Mouse (Mus musculus): ENCODE results near the gene 4930578G10Rik. TPM values are rescaled to one million over a fixed set of nuclear protein-coding genes. Genes with fewer than 3 reads are reported as not detected.
"Not testable (repeated sequence)": the region's sequence is repeated elsewhere in the genome, so short reads cannot be mapped to it uniquely, and the experiment has no call there.

4930578G10Rik gene
- 0.38 TPM in 1 of 2 replicates, not detected in the other for polyA plus RNA-seq (2014; fragmentation: Nextera tagmentation; extraction: Ambion mirVana)

DNA sequence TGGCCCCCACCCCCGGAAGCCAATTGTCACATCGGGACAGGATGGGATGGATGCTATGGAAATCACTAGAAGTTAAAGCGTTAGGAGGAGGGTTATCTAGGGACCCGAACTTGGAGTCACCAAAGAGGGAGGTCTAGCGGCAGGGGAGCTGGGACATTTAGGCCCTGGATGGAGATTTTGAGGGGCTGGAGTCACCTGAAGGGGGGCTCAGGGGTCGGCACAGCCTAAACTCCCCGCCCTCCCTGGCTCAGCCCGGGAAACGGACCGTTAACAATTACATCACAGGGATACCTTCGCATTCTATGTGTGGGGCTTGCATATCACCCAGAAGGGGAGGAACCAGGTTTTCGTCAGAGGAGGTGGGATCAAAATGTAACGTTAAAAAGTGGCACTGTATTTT lies at the start of gene 4930578G10Rik:
TSS of gene 4930578G10Rik (plus strand) at position 301 of the 400 bp plus-strand sequence.
- not testable (repeated sequence) for H3K4me1 ChIP-seq (ENCODE audit: control insufficient read depth in 2 of 2, insufficient read depth in 2 of 2, low read length in 2 of 2); H3K4me2 ChIP-seq (ENCODE audit: low read length); ATAC-seq (ENCODE audit: insufficient number of reproducible peaks, insufficient read depth, low FRiP score, low read depth); H3K36me3 ChIP-seq (ENCODE audit: control insufficient read depth, insufficient read depth, low read length); H3K27ac ChIP-seq (replicated peaks in 1 of 2; ENCODE audit: control insufficient read depth in 1 of 2, insufficient read depth in 1 of 2, low read depth in 2 of 2, low read length in 2 of 2); H3K27me3 ChIP-seq (ENCODE audit: control insufficient read depth, insufficient read depth, low read length); H3K9ac ChIP-seq (ENCODE audit: low read length); H3K9me3 ChIP-seq (ENCODE audit: control insufficient read depth, low read length); H3K4me3 ChIP-seq (ENCODE audit: control insufficient read depth in 1 of 2, insufficient read depth in 1 of 2, low read depth in 1 of 2, low read length in 2 of 2)
- no CpG with 5 or more reads among the region's 13 CpGs for WGBS

DNA sequence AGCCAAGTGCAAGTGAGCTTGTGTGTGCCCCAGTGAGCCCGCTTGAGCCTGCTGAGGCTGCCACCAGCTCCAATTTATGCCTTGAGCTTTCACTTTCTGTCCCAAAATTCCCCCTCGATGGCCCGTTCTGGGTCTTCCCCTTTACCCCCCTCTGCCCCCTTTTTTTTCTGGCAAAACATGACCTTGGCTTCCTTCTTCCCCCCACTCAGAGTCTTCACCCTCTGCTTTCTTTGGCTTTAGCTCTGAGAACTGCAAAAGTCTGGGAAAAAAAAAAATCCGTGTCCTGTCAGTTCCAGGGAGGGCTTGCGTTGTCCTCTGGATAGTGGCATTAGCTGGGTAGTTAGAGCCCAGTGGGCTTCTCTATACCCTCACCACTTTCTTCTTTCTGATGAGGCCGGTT lies 21.1 kb downstream of the 4930578G10Rik start, which contains the start of gene Ccl19:
TSS of gene Ccl19 (minus strand) at position 101 of the 400 bp plus-strand sequence.
- H3K9me3 ChIP-seq (ENCODE audit: control insufficient read depth, low read length); H3K4me1 ChIP-seq (ENCODE audit: control insufficient read depth in 2 of 2, insufficient read depth in 2 of 2, low read length in 2 of 2); H3K4me2 ChIP-seq (ENCODE audit: low read length); H3K27ac ChIP-seq (replicated peaks in 1 of 2; ENCODE audit: control insufficient read depth in 1 of 2, insufficient read depth in 1 of 2, low read depth in 2 of 2, low read length in 2 of 2); H3K9ac ChIP-seq (ENCODE audit: low read length); H3K36me3 ChIP-seq (ENCODE audit: control insufficient read depth, insufficient read depth, low read length); H3K27me3 ChIP-seq (ENCODE audit: control insufficient read depth, insufficient read depth, low read length); ATAC-seq (ENCODE audit: insufficient number of reproducible peaks, insufficient read depth, low FRiP score, low read depth); H3K4me3 ChIP-seq (ENCODE audit: control insufficient read depth in 1 of 2, insufficient read depth in 1 of 2, low read depth in 1 of 2, low read length in 2 of 2): not testable (repeated sequence)
- no CpG with 5 or more reads among the region's 6 CpGs for WGBS

DNA sequence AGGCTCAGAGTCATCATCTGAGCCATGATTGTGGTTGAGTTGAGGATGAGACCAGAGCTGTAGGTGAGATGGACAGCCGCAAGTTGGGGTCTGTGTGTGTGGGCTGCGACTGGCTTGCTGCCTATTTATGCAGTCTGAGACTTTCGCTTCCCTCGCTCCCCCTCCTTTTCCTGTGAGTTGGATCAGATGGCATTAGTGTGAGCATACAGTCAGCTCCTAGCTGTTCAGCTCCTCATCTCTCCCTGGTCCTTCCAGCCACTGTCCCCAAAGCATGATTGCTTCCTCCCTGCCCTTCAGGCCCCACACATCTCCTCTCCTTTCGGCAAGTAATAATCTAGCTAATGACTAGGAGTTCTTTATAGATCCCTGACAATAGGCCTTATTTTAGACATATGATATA lies 38.5 kb downstream of the 4930578G10Rik start, which contains the start of gene Ccl21a:
TSS of gene Ccl21a (minus strand) at position 101 of the 400 bp plus-strand sequence.
- not testable (repeated sequence) for H3K4me2 ChIP-seq (ENCODE audit: low read length); H3K27me3 ChIP-seq (ENCODE audit: control insufficient read depth, insufficient read depth, low read length); H3K9me3 ChIP-seq (ENCODE audit: control insufficient read depth, low read length); H3K4me3 ChIP-seq (ENCODE audit: control insufficient read depth in 1 of 2, insufficient read depth in 1 of 2, low read depth in 1 of 2, low read length in 2 of 2); ATAC-seq (ENCODE audit: insufficient number of reproducible peaks, insufficient read depth, low FRiP score, low read depth); H3K4me1 ChIP-seq (ENCODE audit: control insufficient read depth in 2 of 2, insufficient read depth in 2 of 2, low read length in 2 of 2); H3K9ac ChIP-seq (ENCODE audit: low read length); H3K36me3 ChIP-seq (ENCODE audit: control insufficient read depth, insufficient read depth, low read length); H3K27ac ChIP-seq (replicated peaks in 1 of 2; ENCODE audit: control insufficient read depth in 1 of 2, insufficient read depth in 1 of 2, low read depth in 2 of 2, low read length in 2 of 2)
- no CpG with 5 or more reads among the region's 5 CpGs for WGBS

DNA sequence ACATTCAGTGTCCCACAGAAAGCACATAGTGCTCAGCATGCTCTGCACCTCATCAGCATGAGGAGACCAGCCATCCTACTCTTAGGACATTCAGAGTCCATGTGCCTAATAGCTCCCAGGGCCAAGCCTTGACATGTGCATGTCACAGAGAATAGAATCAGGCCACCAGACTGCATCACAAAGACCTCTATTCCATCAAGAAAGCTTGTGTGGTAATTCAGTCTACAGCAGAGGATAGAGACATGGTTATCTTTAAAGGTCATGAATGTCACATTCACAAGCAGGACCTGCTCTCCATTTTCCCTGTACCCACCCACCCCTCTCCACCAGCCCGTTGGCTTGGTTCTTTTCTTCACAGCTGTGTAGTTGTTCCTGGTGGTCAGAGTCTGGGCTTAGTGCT lies 118.4 kb downstream of the 4930578G10Rik start, which contains the start of gene Fam205a1:
TSS of gene Fam205a1 (minus strand) at position 101 of the 400 bp plus-strand sequence.
- ATAC-seq (ENCODE audit: insufficient number of reproducible peaks, insufficient read depth, low FRiP score, low read depth); H3K36me3 ChIP-seq (ENCODE audit: control insufficient read depth, insufficient read depth, low read length); H3K4me1 ChIP-seq (ENCODE audit: control insufficient read depth in 2 of 2, insufficient read depth in 2 of 2, low read length in 2 of 2); H3K9me3 ChIP-seq (ENCODE audit: control insufficient read depth, low read length); H3K4me2 ChIP-seq (ENCODE audit: low read length); H3K9ac ChIP-seq (ENCODE audit: low read length); H3K4me3 ChIP-seq (ENCODE audit: control insufficient read depth in 1 of 2, insufficient read depth in 1 of 2, low read depth in 1 of 2, low read length in 2 of 2); H3K27ac ChIP-seq (replicated peaks in 1 of 2; ENCODE audit: control insufficient read depth in 1 of 2, insufficient read depth in 1 of 2, low read depth in 2 of 2, low read length in 2 of 2); H3K27me3 ChIP-seq (ENCODE audit: control insufficient read depth, insufficient read depth, low read length): not testable (repeated sequence)
- 43% methylated on average over 1 of the region's 1 CpGs for WGBS

DNA sequence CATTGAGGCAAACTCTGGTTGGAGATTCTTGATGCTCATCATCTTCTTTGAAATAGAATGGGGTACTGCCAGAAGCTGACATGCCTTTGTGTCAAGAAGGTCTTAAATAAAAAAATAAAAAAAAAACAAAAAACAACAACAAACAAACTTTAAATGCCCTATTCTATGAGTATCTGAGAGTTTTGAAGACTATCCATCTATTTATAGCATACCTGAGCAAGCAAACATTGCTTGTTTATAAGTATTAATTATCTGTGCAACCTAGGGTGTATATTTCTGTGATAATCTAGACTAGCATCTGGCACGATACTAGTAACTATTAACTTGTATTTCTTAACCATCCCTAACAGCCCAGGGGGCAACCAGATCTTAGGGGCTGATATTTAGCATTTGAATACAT lies 121.3 kb downstream of the 4930578G10Rik start, which contains the start of gene Gm12394:
TSS of gene Gm12394 (minus strand) at position 101 of the 400 bp plus-strand sequence.
- not testable (repeated sequence) for H3K4me3 ChIP-seq (ENCODE audit: control insufficient read depth in 1 of 2, insufficient read depth in 1 of 2, low read depth in 1 of 2, low read length in 2 of 2); H3K9me3 ChIP-seq (ENCODE audit: control insufficient read depth, low read length); ATAC-seq (ENCODE audit: insufficient number of reproducible peaks, insufficient read depth, low FRiP score, low read depth); H3K27ac ChIP-seq (replicated peaks in 1 of 2; ENCODE audit: control insufficient read depth in 1 of 2, insufficient read depth in 1 of 2, low read depth in 2 of 2, low read length in 2 of 2); H3K9ac ChIP-seq (ENCODE audit: low read length); H3K4me1 ChIP-seq (ENCODE audit: control insufficient read depth in 2 of 2, insufficient read depth in 2 of 2, low read length in 2 of 2); H3K4me2 ChIP-seq (ENCODE audit: low read length); H3K36me3 ChIP-seq (ENCODE audit: control insufficient read depth, insufficient read depth, low read length); H3K27me3 ChIP-seq (ENCODE audit: control insufficient read depth, insufficient read depth, low read length)
- WGBS = 63% methylated on average over 1 of the region's 1 CpGs

DNA sequence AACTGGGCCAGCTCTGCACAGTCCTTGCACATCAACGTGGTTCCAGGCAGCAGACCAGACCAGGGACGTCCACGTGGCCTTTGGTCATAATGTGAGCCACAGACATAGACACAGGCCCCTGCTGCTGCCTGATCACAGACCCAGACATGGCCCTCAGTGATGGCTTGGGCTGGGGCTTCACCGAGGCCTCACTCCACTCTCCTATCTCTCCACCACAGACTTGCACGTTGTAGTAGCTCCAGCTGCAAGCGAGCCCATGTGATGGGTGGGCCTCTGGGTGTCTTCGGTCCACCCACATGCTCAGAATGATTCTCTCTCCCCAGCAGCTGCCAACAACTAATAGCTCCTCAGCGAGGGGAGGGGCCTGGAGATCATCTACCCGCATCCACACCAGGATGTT lies 125.1 kb downstream of the 4930578G10Rik start:
- not testable (repeated sequence) for H3K4me3 ChIP-seq (ENCODE audit: control insufficient read depth in 1 of 2, insufficient read depth in 1 of 2, low read depth in 1 of 2, low read length in 2 of 2); H3K9me3 ChIP-seq (ENCODE audit: control insufficient read depth, low read length); H3K9ac ChIP-seq (ENCODE audit: low read length); H3K27ac ChIP-seq (replicated peaks in 1 of 2; ENCODE audit: control insufficient read depth in 1 of 2, insufficient read depth in 1 of 2, low read depth in 2 of 2, low read length in 2 of 2); ATAC-seq (ENCODE audit: insufficient number of reproducible peaks, insufficient read depth, low FRiP score, low read depth); H3K27me3 ChIP-seq (ENCODE audit: control insufficient read depth, insufficient read depth, low read length); H3K4me2 ChIP-seq (ENCODE audit: low read length); H3K36me3 ChIP-seq (ENCODE audit: control insufficient read depth, insufficient read depth, low read length); H3K4me1 ChIP-seq (ENCODE audit: control insufficient read depth in 2 of 2, insufficient read depth in 2 of 2, low read length in 2 of 2)
- 75% methylated on average over 9 of the region's 9 CpGs for WGBS

DNA sequence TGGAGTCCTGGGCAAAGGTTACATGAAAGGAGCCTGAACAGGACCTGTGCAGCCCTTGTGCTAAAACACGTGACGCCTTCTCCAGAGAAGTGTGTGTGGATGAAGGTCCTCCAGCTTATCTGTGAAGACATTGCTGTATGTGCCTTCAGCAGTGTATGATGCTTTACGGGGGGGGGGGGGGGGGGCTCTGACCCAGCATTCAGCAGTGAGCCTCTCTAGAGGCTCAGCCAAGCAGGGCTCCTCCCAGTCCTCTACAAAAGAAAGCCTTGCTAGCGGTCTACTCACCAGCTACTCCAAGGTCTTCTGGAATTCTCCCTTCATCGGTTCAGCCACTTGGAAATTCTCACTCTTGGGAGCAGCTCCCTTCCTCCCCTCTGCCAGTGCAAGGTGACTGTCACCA lies 128.1 kb downstream of the 4930578G10Rik start:
- not testable (repeated sequence) for H3K9ac ChIP-seq (ENCODE audit: low read length); H3K4me2 ChIP-seq (ENCODE audit: low read length); H3K4me3 ChIP-seq (ENCODE audit: control insufficient read depth in 1 of 2, insufficient read depth in 1 of 2, low read depth in 1 of 2, low read length in 2 of 2); H3K4me1 ChIP-seq (ENCODE audit: control insufficient read depth in 2 of 2, insufficient read depth in 2 of 2, low read length in 2 of 2); H3K36me3 ChIP-seq (ENCODE audit: control insufficient read depth, insufficient read depth, low read length); H3K27ac ChIP-seq (replicated peaks in 1 of 2; ENCODE audit: control insufficient read depth in 1 of 2, insufficient read depth in 1 of 2, low read depth in 2 of 2, low read length in 2 of 2); H3K27me3 ChIP-seq (ENCODE audit: control insufficient read depth, insufficient read depth, low read length); H3K9me3 ChIP-seq (ENCODE audit: control insufficient read depth, low read length); ATAC-seq (ENCODE audit: insufficient number of reproducible peaks, insufficient read depth, low FRiP score, low read depth)
- WGBS = 81% methylated on average over 4 of the region's 5 CpGs

DNA sequence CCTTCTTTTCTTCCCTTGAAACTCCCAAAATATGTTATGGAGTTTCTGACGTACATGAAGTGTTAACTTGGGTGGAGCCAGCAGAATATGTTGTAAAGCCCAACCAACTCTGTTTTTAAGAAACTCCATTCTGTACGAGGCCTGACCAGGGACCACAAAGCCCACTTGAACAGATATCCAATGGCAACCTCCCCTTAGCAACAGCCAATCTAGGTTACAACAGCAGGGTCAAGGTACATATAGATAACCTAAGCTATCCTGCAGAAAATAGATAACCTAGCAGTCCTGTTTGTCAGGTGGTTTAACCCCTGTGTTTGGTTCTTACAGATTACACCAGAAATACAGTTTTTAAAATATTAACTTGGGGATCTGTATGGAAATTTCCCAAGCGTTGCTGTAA lies 132.0 kb downstream of the 4930578G10Rik start:
- H3K4me1 ChIP-seq (ENCODE audit: control insufficient read depth in 2 of 2, insufficient read depth in 2 of 2, low read length in 2 of 2) = no peaks in the 10 kb centered on the region
- no peak for ATAC-seq (ENCODE audit: insufficient number of reproducible peaks, insufficient read depth, low FRiP score, low read depth)
- no peak overlapping the region for H3K9ac ChIP-seq (ENCODE audit: low read length)
- no peaks in the 10 kb centered on the region; the same call in 1 of the 2 replicates for H3K27me3 ChIP-seq (ENCODE audit: control insufficient read depth, insufficient read depth, low read length)
- H3K27ac ChIP-seq (replicated peaks in 1 of 2; ENCODE audit: control insufficient read depth in 1 of 2, insufficient read depth in 1 of 2, low read depth in 2 of 2, low read length in 2 of 2) = no peak overlapping the region
- H3K36me3 ChIP-seq (ENCODE audit: control insufficient read depth, insufficient read depth, low read length) = no peaks in the 10 kb centered on the region
- H3K9me3 ChIP-seq (ENCODE audit: control insufficient read depth, low read length) = no peaks in the 10 kb centered on the region
- no peak overlapping the region for H3K4me3 ChIP-seq (ENCODE audit: control insufficient read depth in 1 of 2, insufficient read depth in 1 of 2, low read depth in 1 of 2, low read length in 2 of 2)
- no peak overlapping the region for H3K4me2 ChIP-seq (ENCODE audit: low read length)
- WGBS = 56% methylated on average over 3 of the region's 3 CpGs

Data from heart, embryonic 14.5 days (tissue).